Mouse (Mus musculus) adrenal gland, postnatal 25 days (tissue): Measurements from ENCODE around the gene Gstp3. TPM values are rescaled to one million over a fixed set of nuclear protein-coding genes. Genes with fewer than 3 reads are reported as not detected.
"Not testable (repeated sequence)": the region's sequence is repeated elsewhere in the genome, so short reads cannot be mapped to it uniquely, and the experiment has no call there.

ENCODE experiments used
- DNase-seq: peaks from one replicate; pipeline ENCODE4 v3.0.0; 2021; ENCODE audit warnings: mixed read lengths
- total RNA-seq: library from RNA; stranded (reverse); gene quantifications from 2 replicates; pipeline ENCODE4 v1.2.3, GENCODE M21; 2021

Gstp3 gene
- total RNA-seq, 1 experiment from 2014 or later: 0.76 TPM

DNA sequence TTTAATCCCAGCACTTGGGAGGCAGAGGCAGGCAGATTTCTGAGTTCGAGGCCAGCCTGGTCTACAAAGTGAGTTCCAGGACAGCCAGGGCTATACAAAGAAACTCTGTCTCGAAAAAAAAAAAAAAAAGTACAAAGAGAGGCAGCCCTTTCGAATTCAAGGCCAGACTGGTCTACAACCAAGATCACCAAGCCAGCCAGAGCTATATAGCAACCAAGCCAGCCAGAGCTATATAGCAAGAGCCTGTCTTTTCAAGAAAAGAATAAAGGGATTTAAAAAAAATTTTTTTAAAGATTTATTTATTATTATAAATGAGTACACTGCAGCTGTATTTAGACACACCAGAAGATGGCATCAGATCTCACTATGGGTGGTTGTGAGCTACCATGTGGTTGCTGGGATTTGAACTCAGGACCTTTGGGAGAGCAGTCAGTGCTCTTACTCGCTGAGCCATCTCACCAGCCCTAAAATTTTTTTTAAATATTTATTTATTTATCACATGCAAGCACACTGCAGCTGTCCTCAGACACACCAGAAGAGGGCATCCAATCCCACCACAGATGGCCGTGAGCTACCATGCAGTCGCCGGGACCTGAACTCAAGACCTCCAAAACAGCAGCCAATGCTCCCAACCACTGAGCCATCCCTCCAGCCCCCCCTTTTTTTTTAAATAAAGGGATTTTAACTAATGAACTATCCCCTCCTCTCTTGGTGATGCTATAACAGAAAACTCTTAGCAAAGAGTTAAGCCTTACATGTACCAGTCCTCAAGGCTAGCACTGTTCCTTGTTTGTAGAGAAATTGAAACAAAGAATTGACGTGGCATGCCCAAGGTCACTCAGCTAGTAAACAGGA, 902 bp upstream of the Gstp3 start:
- DNase-seq: not testable (repeated sequence)

DNA sequence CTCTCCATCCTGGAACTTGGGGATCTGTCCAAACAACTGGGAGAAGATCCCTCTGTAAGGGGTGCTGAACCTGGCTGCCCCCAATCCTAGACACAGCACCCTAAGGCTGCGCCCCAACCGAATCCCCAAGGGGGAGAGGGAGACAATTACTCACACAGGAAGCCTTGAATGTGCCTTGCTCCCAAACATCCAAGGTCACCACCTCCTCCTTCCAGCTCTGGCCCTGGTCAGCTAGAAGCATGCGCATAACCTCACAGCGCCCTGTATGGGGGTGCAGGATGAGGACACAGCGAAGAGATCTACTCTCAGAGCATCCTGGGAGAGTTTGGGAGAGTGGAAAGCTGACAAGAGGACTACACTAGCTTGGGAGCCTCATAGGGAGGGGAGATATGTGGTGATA, 788 bp downstream of the Gstp3 start:
- no peak for DNase-seq

GRCm38 (mm10) chr19:4057962-4058361, 1.4 kb downstream of the Gstp3 start:
- DNase-seq: no peak

- DNase-seq: no peak
Measured at GRCm38 (mm10) chr19:4057389-4057788, 2.0 kb downstream of the Gstp3 start.

GRCm38 (mm10) chr19:4056727-4057126, 2.6 kb downstream of the Gstp3 start:
- DNase-seq: no peak

GRCm38 (mm10) chr19:4055947-4056693, 3.2 kb downstream of the Gstp3 start:
- no peak for DNase-seq

- no peak for DNase-seq
Measured at GRCm38 (mm10) chr19:4055216-4055946, 4.0 kb downstream of the Gstp3 start.

DNA sequence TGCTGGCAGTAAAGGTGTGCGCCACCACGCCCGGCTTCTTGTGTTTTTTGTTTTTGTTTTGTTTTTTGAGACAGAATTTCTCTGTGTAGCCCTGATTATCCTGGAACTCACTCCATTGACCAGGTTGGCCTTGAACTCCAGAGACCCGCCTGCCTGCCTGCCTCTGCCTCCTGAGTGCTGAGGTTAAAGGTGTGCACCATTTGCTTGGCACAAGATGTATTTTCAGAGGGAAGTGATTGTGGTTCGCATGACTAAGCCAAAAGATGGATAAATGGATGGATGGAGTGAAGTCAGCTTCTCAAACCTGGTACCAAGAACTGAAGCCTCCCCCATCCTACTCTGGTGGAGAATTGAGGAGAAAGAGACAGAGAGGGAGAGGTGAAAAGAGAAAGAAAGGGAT, 4.8 kb downstream of the Gstp3 start:
- no peak for DNase-seq

- no peak for DNase-seq
Measured at GRCm38 (mm10) chr19:4052516-4053030, 6.8 kb downstream of the Gstp3 start.

DNA sequence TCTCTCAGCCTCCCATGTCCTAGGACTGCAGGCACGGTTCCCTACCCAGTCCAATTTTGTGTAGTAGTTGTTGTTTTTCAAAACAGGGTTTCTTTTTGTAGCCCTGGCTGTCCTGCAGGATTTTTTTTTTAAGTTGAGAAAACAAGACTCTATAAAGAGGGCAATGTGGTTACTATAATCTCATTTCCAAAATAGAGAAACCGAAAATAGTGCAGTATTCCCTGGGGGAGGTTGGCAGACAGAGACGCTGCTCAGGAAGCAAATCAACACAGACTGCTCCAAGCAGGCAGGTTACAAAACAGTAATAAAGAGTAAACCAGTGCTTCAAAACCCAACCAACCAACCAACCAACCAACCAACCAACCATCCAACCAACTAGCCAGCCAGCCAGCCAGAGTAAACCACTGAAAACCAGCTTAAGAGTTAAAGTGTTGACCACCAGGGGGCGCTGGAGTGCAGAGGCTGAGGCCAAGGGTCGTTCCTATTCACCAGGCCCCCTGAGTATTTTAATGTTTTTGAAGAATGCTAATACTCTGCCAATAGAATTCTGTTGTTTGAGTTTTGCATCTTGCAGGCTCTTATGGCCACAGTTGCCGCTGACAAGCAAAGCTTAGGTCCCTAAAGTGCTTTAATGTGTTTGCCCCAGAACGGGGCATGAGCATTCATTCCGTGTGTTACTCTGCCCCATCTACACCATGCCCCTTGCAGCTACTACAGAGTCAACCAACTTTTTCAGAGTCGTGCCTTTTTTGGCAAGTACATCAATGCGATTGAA, 7.4 kb downstream of the Gstp3 start:
- peak; percentile 74 for DNase-seq

DNA sequence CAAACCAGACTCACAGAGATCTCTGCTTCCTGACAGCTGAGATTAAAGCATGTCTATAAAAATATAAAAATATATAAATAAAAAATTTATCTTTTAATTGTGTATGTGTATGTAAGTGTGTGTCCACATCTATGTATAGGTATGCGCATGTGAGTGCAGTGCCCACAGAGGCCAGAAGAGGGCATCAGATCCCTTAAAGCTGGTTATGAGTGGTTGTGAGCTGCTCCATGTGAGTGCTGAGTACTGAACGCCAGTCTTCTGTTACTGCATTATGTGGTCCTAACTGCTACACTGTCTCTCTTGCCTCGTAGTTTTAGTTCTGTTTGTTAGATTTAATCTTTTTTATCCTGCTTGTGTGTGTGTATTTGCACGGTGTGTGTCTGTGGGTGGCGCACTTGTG, 8.4 kb downstream of the Gstp3 start:
- no peak for DNase-seq

GRCm38 (mm10) chr19:4049069-4049468, 10.3 kb downstream of the Gstp3 start:
- DNase-seq: not testable (repeated sequence)

- DNase-seq: peak; percentile 88
Measured at GRCm38 (mm10) chr19:4047859-4048258, 11.5 kb downstream of the Gstp3 start.

GRCm38 (mm10) chr19:4046866-4047254, 12.5 kb downstream of the Gstp3 start:
- DNase-seq: no peak

- DNase-seq: peak; percentile 66
Measured at GRCm38 (mm10) chr19:4045966-4046865, 13.2 kb downstream of the Gstp3 start, which contains the start of gene Gstp2. Gstp2 (minus strand) TSS chr19:4046023.

- not testable (repeated sequence) for DNase-seq
Measured at GRCm38 (mm10) chr19:4044109-4044508, 15.3 kb downstream of the Gstp3 start.

DNA sequence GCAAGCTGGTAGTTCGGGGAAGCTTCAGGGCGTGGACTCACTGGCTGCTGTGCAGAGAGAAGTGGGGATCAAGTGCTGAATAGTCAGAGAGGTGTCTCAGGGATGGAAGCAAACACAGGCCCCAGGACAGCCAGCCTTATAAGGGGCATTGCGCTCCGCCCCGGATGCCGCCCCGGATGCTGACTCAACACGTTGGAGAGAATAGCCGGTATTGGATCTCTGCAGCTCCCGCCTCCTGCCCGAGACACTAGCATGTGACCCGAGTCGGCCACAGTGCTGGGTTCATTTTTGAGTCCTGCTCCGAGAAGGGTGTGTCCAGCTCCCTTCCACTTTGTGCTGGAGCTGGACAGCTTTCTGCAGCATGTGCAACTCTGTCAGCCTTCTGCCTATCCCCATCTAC, 17.2 kb downstream of the Gstp3 start:
- no peak for DNase-seq

GRCm38 (mm10) chr19:4041500-4041899, 17.9 kb downstream of the Gstp3 start:
- DNase-seq: not testable (repeated sequence)

- not testable (repeated sequence) for DNase-seq
Measured at GRCm38 (mm10) chr19:4040941-4041340, 18.4 kb downstream of the Gstp3 start.

- DNase-seq: peak; percentile 90
Measured at GRCm38 (mm10) chr19:4037788-4038232, 21.6 kb downstream of the Gstp3 start, which contains the start of gene Gstp1. Gstp1 (minus strand) TSS chr19:4037985.
